In the genomic region with DNA sequence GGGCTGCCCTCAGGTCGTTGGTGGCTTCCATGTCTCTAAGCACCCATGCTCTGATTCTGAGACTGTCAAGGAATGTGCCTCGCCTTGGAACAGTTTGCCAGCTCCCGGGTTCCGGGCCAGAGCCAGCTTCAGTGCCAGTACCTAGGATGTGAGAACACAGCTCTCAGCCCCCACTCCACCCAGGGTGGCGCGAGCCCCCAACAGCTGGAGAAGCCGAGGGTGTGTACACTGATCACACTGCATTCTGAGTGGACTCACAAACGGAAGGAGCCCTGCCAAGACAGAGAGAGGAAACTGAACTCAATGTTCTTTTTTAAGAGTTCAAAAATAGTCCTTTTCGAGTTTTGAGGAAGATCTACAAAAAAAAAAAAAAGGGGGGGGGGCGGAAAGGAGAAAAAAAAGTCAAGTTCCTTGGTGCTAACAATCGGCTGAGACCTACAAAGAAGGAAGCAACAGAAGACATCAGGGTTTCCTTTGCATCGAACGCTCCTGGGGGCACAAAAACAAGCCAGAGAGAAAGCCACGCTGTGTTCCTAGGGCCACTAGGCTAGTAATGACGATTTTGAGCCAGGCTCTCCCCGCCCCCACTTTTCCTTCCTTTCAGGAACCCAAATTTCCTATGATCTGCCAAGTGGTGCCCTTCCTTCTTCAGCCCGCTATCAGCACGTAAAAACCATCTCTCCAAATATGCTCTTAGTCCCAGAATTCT, we compare ENCODE assay signal across 10 mouse cellular contexts. TPM values are rescaled to one million over a fixed set of nuclear protein-coding genes. Genes with fewer than 3 reads are reported as not detected.
DNase-seq lines count a peak whose midpoint lies in the region; ATAC-seq and TF ChIP-seq lines count a peak whose summit lies in the region.
"Had no signal": no experiment of that assay in that cellular context is flagged by ENCODE, and none has a peak within 500 bp of the region (broad histone marks: within the 10 kb centered on the region; RNA-seq: fewer than 3 reads in every experiment).

No protein-coding gene starts in this region.

- no peak for TF ChIP-seq CTCF in left cerebral cortex, adult 2 months (IDR thresholded peaks at IDR 0.05)

- H3K9me3 ChIP-seq in intestine, embryonic 15.5 days, result no peaks in the 10 kb centered on the region
- H3K9me3 ChIP-seq: hindbrain, embryonic 15.5 days had no signal

- no peak overlapping the region for H3K4me3 ChIP-seq in left cerebral cortex, adult 2 months
- H3K4me3 ChIP-seq in intestine, embryonic 15.5 days (replicated peaks), result no peak overlapping the region
- H3K4me3 ChIP-seq: hindbrain, embryonic 15.5 days had no signal

- peak; percentile 97 for DNase-seq in heart, adult 11 months
- no peak for DNase-seq in heart, postnatal 25 days (ENCODE audit: low spot score)
- DNase-seq in ZHBTc4 (ENCODE audit: low read depth, low spot score), result peak; percentile 48
- peak; percentile 47 for DNase-seq in gastrocnemius, postnatal 36 days
- peak; percentile 52 to 71 for DNase-seq in left cerebral cortex, adult 2 months (ENCODE audit: extremely low spot score in 1 of 2, low spot score in 2 of 2)
- no peak for DNase-seq in thymus, postnatal 36 days
- DNase-seq: lung, embryonic 14.5 days had no signal

- intact Hi-C loops in heart, postnatal 25 days (cut with DNase I), result no loop called here
- intact Hi-C loops in gastrocnemius, postnatal 36 days (cut with DNase I), result loop anchor here (5.0 kb wide), 1 partner anchor 45 kb away; no protein-coding TSS in a partner anchor
- intact Hi-C loops in left cerebral cortex, adult 2 months (cut with DNase I), result loop anchor here (1.0 to 2.0 kb wide), 2 partner anchors 18 to 26 kb away; no protein-coding TSS in a partner anchor

- no peak overlapping the region for H3K9ac ChIP-seq in intestine, embryonic 15.5 days
- H3K9ac ChIP-seq: hindbrain, embryonic 15.5 days; lung, embryonic 14.5 days had no signal

- WGBS in intestine, embryonic 15.5 days, result 80% methylated on average over 17 of the region's 18 CpGs

- no peaks in the 10 kb centered on the region for H3K4me1 ChIP-seq in intestine, embryonic 15.5 days (replicated peaks)

- H3K27me3 ChIP-seq in intestine, embryonic 15.5 days (replicated peaks), result no peaks in the 10 kb centered on the region
- H3K27me3 ChIP-seq: hindbrain, embryonic 15.5 days had no signal

- H3K36me3 ChIP-seq in intestine, embryonic 15.5 days, result no peaks in the 10 kb centered on the region
- H3K36me3 ChIP-seq: hindbrain, embryonic 15.5 days had no signal

- no peak overlapping the region for H3K4me2 ChIP-seq in intestine, embryonic 15.5 days (replicated peaks)
- H3K4me2 ChIP-seq: hindbrain, embryonic 15.5 days; lung, embryonic 14.5 days had no signal

- H3K27ac ChIP-seq in left cerebral cortex, adult 2 months, result peak overlapping the region; percentile 93
- no peak overlapping the region for H3K27ac ChIP-seq in intestine, embryonic 15.5 days
- H3K27ac ChIP-seq: hindbrain, embryonic 15.5 days had no signal

- no peak for ATAC-seq in intestine, embryonic 15.5 days
- no peak for ATAC-seq in erythroid progenitor cell, adult 5-6 weeks (replicated peaks; ENCODE audit: low FRiP score, poor library complexity, severe bottlenecking)

RNA-seq across cellular contexts. Expression of a gene that starts 48.1 kb away (rescaled TPM):
- total RNA-seq in heart, postnatal 25 days (2021), result 100 to 1,000 TPM; 279 to 317 TPM
- 100 to 1,000 TPM; 199 to 210 TPM for total RNA-seq in gastrocnemius, postnatal 36 days (2021)
- 10 to 100 TPM; 45.5 to 49.1 TPM for total RNA-seq in left cerebral cortex, adult 2 months (2021)
- polyA plus RNA-seq in intestine, embryonic 15.5 days (2015; fragmentation: Nextera tagmentation; extraction: Ambion mirVana), result 3.2 and 3.3 TPM in 2 replicates
- total RNA-seq in erythroid progenitor cell, adult 5-6 weeks (2015; ENCODE audit: low replicate concordance), result 258 and 260 TPM in 2 replicates
- 189 and 234 TPM in 2 replicates for total RNA-seq in erythroid progenitor cell, adult 5-6 weeks (2017; ENCODE audit: low replicate concordance)

RNA-seq across cellular contexts. Expression of a gene that starts 51.5 kb away (rescaled TPM):
- 10 to 100 TPM; 21.4 to 22.2 TPM for total RNA-seq in heart, postnatal 25 days (2021)
- 10 to 100 TPM; 10.4 to 12.2 TPM for total RNA-seq in gastrocnemius, postnatal 36 days (2021)
- 10 to 100 TPM; 47.4 to 49.5 TPM for total RNA-seq in left cerebral cortex, adult 2 months (2021)
- polyA plus RNA-seq in intestine, embryonic 15.5 days (2015; fragmentation: Nextera tagmentation; extraction: Ambion mirVana), result 65.6 and 66.8 TPM in 2 replicates
- total RNA-seq in erythroid progenitor cell, adult 5-6 weeks (2015; ENCODE audit: low replicate concordance), result 46.9 and 65.2 TPM in 2 replicates
- total RNA-seq in erythroid progenitor cell, adult 5-6 weeks (2017; ENCODE audit: low replicate concordance), result 55.1 and 78.8 TPM in 2 replicates

RNA-seq across cellular contexts. Expression of a gene that starts 51.6 kb away (rescaled TPM):
- total RNA-seq in heart, postnatal 25 days (2021), result 10 to 100 TPM; 14.5 to 15.1 TPM
- 10 to 100 TPM in 1 of 2 experiments, 1 to 10 TPM in 1; 8.7 to 10.8 TPM for total RNA-seq in gastrocnemius, postnatal 36 days (2021)
- 10 to 100 TPM; 17.8 to 18.6 TPM for total RNA-seq in left cerebral cortex, adult 2 months (2021)
- 29.3 and 30.9 TPM in 2 replicates for polyA plus RNA-seq in intestine, embryonic 15.5 days (2015; fragmentation: Nextera tagmentation; extraction: Ambion mirVana)
- total RNA-seq in erythroid progenitor cell, adult 5-6 weeks (2015; ENCODE audit: low replicate concordance), result 2.9 and 8.4 TPM in 2 replicates
- total RNA-seq in erythroid progenitor cell, adult 5-6 weeks (2017; ENCODE audit: low replicate concordance), result 9.6 and 22.8 TPM in 2 replicates

Comparison
In these comparisons a context has a peak if more than half of its experiments do, and no peak if none do; other contexts are left out.
1. DNase-seq: peak in heart, adult 11 months (single experiment), ZHBTc4 (single experiment), gastrocnemius, postnatal 36 days (2 of 2) and left cerebral cortex, adult 2 months (2 of 2); none in heart, postnatal 25 days (single experiment) and thymus, postnatal 36 days (0 of 2).